Mouse (Mus musculus) megakaryocyte, adult 5-6 weeks (primary cell): Measurements from ENCODE around the gene Cracr2b. TPM values are rescaled to one million over a fixed set of nuclear protein-coding genes. Genes with fewer than 3 reads are reported as not detected.

Source experiments
- ATAC-seq: 2 replicates; pipeline ENCODE4 v1.8.0; 2016; ENCODE audit warnings: mild to moderate bottlenecking, inconsistent platforms; ENCODE audit not compliant: poor library complexity, severe bottlenecking
- total RNA-seq, 2 experiments: library from RNA; stranded (forward) in 1 of 2; stranded (reverse) in 1 of 2; fragments of 153-499, 151-499 nt in 1 of 2; fragments of 221-1000, 200-1000 nt in 1 of 2; gene quantifications; 2 replicates each; pipeline versions ENCODE4 v1.2.3 to v1.2.4; 2015 to 2017

Cracr2b gene
- total RNA-seq, 2 experiments from 2014 or later = 1.5 to 1.6 TPM

DNA sequence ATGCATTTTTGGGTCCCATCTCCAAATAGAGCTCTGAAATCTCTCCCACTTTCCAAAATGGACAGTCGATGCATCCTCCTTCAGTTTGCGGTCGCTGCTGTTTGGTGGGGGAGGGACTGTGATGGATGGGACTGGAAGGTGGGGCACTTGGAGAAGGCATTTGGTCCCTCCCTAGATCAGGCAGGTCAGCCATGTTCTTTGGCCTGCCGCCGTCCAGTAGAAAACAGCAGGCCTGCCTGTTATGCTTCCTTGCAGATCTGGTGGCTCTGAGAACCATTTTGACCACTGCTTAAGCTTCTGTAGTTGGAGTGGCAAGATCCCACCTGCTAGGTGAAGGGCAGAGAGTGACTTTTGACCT is 7.2 kb downstream of the Cracr2b start:
- no peak for ATAC-seq

GRCm38 (mm10) chr7:141468522-141469211 is 7.8 kb downstream of the Cracr2b start:
- peak; percentile 53 for ATAC-seq

GRCm38 (mm10) chr7:141469352-141469751 is 8.5 kb downstream of the Cracr2b start:
- no peak for ATAC-seq

GRCm38 (mm10) chr7:141469901-141470636 is 9.2 kb downstream of the Cracr2b start:
- no peak for ATAC-seq

GRCm38 (mm10) chr7:141470637-141470944 is 9.7 kb downstream of the Cracr2b start:
- no peak for ATAC-seq

DNA sequence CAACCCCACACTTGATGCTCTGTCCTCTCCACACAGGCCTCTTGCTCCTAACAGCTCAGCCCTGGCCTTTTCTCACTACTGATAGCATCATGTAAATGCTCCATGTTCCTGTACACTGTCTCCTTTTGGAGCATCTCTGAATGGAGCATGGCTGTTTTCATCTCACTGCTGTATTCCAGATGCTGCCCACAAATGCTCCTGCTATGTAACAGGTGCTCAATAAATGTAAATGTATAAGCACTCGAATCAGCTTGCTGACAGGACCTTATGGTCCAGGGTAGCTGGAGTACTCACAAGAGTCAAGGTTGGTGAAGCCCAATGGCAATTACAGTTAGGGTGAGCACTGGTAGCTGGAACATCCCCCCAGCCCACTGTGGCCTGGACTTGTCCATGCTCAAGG is 10.3 kb downstream of the Cracr2b start:
- no peak for ATAC-seq

DNA sequence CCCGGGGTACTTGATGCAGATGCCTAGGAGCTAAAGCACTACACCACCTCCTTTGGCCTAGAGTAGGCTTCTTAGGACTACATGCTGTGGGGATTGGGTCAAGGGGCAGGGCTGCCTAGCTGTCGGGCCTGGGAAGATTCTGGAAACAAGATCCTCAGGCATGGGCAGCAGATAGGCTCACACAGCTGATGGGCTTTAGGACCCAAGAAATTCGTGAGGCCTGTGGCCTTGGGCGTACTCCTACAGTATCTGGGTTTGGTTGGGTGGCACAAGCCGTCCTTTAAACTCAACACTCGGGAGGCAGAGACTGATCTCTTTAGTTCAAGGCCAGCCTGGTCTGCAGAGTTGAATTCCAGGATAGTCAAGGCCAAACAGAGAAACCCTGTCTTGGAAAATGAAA is 11.3 kb downstream of the Cracr2b start:
- ATAC-seq = no peak

DNA sequence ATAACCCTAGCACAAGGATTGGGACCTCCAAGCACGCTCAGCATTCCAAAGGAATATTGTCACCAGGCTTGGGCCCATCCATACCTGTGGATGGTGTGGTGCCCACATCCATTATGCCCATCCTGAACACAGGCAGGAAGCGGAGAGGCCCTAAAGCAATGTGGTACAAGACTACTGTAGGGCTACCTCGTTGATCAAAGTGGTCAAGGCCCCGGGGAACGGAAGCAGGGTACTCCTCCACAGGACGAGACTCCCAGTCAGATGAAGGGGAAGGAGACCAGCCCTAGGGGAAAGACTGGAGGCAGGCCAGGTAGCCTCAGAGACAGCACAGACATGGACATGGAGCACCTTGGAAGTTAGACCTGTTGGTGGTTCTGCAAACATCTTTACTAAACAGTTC is 11.9 kb downstream of the Cracr2b start:
- no peak for ATAC-seq

GRCm38 (mm10) chr7:141474160-141474559 is 13.3 kb downstream of the Cracr2b start:
- no peak for ATAC-seq

GRCm38 (mm10) chr7:141475011-141475804 is 14.3 kb downstream of the Cracr2b start, which contains the start of the genes Polr2l and Tspan4:
Gene Polr2l, minus strand, starts transcription at chr7:141475132.
Gene Tspan4, plus strand, starts transcription at chr7:141475240.
- peak; percentile 80 for ATAC-seq

DNA sequence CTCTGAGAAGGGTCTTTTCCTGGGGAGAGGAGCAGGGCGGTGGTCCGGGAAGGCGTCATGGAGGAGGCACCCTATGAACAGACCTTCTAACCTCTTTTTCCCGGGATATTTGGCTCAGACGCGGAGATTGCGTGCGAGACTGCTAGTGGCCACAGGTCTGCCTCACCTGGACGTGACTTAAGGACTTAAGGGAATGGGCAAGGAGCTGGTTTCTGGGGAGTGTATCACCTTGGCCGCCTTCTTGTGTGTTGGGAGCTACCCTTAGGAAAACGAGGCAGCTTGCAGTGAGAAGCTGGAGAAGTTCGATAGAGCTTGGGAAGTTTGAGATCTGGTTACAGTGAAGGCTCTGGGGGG is 14.9 kb downstream of the Cracr2b start:
- no peak for ATAC-seq

GRCm38 (mm10) chr7:141476226-141476980 is 15.5 kb downstream of the Cracr2b start:
- peak; percentile 34 for ATAC-seq

- ATAC-seq = no peak
Measured at GRCm38 (mm10) chr7:141476981-141477370, 16.1 kb downstream of the Cracr2b start.

DNA sequence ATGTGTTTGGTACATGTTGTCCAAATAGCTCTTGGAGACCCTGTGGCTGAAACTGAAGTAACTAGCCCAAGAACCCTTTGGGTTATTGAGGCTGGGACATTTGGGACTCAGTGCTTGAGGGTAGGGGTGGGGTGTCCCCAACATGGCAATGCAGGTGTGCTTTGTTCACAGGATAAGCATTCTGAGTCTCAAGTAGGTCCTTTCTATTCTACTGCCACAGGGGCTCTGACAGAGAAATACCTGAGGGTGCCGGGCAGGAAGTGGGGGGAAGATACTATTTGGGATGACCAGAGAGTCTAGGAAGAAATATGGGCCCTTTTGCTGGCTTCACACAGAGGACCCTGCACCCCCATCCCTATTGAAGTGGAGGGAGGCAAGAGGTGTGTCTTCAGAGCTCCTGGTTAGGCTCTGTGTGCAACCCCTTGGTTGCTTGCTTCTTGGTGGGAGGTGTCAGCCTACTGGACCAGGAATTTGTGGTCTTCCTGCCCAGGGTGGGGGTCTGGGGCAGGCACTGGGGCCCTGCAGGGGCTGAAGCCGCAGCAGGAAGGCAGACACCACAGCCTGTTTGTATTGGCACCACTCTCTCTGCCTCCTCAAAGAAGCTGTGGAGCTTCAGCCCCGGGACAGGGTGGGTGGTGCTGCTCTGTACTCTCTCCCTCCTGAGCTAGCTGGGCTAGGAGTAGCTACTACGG is 16.8 kb downstream of the Cracr2b start:
- ATAC-seq = no peak

GRCm38 (mm10) chr7:141478270-141478748 is 17.4 kb downstream of the Cracr2b start:
- no peak for ATAC-seq

- peak; percentile 84 for ATAC-seq
Measured at GRCm38 (mm10) chr7:141480842-141481497, 20.1 kb downstream of the Cracr2b start.

DNA sequence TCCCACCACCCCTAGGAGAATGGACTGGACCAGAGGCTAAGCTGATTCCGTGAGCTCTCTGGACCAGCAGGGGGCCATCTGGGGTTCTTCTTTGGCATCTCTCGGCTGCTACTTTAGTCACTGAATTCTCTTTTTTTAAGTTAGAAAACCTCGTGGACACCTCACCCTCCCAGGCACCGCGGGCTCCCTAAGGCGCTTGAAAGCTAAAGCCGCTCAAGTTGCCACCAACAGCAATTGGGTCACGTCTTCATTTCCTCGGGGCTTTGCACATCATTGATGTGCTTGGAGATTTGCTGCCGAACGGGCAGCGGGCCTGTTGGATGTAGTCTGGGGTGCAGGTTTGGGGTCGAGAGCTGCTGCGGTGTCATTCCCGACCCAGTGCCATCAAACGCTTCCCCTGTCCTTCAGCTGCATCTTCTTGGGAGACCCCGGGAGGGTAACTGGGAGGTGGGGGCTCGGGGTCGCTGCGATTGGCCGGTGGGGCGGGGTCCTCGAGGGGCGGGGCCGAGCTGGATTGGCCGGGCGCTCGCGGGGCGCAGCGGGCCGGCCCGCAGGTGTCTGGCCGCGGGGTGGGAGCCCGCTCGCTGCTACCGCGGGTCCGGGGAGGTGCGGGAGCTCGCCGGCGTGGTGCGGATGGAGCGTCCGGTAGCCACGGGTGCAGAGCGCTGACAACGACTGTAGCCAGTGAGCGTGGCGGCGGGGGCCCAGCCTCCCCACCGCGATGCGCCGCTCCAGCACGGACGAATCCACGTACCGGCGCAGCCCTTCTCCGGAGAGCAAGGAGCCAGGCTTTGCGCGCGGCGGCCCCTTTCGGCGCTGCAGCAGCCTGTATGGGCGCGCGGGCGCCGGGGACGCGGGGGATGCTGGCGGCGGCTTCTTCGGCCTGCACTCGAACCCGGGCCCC is 20.9 kb downstream of the Cracr2b start:
- ATAC-seq = peak; percentile 37

DNA sequence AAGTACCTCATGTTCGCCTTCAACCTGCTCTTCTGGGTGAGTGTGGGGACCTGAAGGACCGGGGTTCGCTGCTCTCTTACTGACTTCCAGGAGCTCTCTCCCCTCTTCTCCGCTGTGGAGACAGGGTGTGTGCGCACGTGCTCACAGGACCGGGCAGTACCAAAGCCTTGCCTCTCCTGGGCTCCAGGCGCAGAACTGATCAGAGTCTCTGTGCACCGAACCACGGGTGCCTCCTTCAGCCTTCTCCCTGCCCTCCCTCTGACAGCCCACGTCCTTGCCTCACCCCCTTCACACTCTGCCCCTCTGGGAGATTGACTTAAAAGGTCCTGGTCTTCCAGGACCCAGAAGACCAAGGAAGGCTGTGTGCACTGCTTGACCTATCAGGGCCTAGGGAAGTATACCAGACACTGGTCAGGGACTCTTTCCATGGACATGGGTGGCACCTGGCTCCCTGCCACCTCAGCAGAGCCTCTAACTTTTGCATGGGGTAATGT is 21.7 kb downstream of the Cracr2b start:
- no peak for ATAC-seq
